Comparison of ENCODE assay signal across 8 mouse cellular contexts in the genomic region with DNA sequence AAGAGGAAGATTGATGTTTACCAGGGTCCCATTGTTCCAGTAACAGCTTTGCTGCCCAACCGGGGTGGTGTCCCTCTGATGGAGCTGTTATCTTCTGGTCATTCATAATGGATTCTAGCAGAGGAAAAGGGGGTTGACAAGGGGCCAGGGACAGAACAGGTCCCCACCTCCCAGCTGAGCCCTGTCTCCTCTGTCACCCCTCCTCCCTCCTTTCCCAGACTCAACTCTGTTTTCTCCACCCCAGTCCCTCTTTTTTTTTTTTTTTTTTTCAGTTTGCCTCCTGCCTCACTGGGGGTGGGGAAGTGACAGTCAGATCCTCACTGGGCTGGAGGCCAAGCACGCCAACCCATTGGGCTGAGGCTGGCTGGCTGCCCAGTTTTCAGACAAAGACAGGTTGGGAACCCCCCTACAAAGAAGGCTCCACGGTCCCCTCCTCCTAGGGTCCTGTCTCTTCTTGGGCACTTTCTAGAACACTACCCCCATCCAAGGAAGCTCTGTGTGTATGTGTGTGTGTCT.
DNase-seq lines count a peak whose midpoint lies in the region; ATAC-seq lines count a peak whose summit lies in the region.

No protein-coding gene starts in this region.

- peak; percentile 75 for ATAC-seq in embryonic facial prominence, embryonic 15.5 days (ENCODE audit: insufficient number of reproducible peaks, low FRiP score, low TSS enrichment, low read depth)

- H3K9ac ChIP-seq in embryonic facial prominence, embryonic 15.5 days, result no peak overlapping the region

- H3K4me1 ChIP-seq in embryonic facial prominence, embryonic 15.5 days, result peaks cover 21% of the 10 kb centered on the region

- H3K36me3 ChIP-seq in embryonic facial prominence, embryonic 15.5 days, result no peaks in the 10 kb centered on the region

- peak; percentile 57 to 67 for DNase-seq in urinary bladder, postnatal 4 days (ENCODE audit: low spot score in 2 of 2)
- no peak for DNase-seq in urinary bladder, adult 2 months (ENCODE audit: low spot score)
- peak; percentile 59 to 61 for DNase-seq in heart, postnatal 14 days
- DNase-seq in layer of hippocampus, adult 11-12 months (ENCODE audit: low spot score), result peak; percentile 72
- DNase-seq in lung, adult 18-20 months, result peak; percentile 54 to 72
- peak; percentile 67 for DNase-seq in right cerebral cortex, adult 18-20 months
- no peak for DNase-seq in urinary bladder, postnatal 25 days (ENCODE audit: low spot score)

- peak overlapping the region; percentile 81 for H3K27ac ChIP-seq in embryonic facial prominence, embryonic 15.5 days (replicated peaks)

- H3K27me3 ChIP-seq in embryonic facial prominence, embryonic 15.5 days, result no peaks in the 10 kb centered on the region

- no peak overlapping the region for H3K4me3 ChIP-seq in embryonic facial prominence, embryonic 15.5 days (replicated peaks)

- no peaks in the 10 kb centered on the region for H3K9me3 ChIP-seq in embryonic facial prominence, embryonic 15.5 days (replicated peaks)

- H3K4me2 ChIP-seq in embryonic facial prominence, embryonic 15.5 days (replicated peaks), result peak overlapping the region; percentile 21; the same call in 1 of the 2 replicates

- intact Hi-C loops in heart, postnatal 14 days (cut with DNase I), result no loop called here

- WGBS in embryonic facial prominence, embryonic 15.5 days, result 13% methylated on average over 3 of the region's 3 CpGs

Comparison
In these comparisons a context has a peak if more than half of its experiments do, and no peak if none do; other contexts are left out.
1. DNase-seq: peak in urinary bladder, postnatal 4 days (2 of 2), heart, postnatal 14 days (2 of 2), layer of hippocampus, adult 11-12 months (single experiment), lung, adult 18-20 months (2 of 2) and right cerebral cortex, adult 18-20 months (single experiment); none in urinary bladder, adult 2 months (single experiment) and urinary bladder, postnatal 25 days (single experiment).